ENCODE assay signal across 8 mouse cellular contexts in the genomic region with DNA sequence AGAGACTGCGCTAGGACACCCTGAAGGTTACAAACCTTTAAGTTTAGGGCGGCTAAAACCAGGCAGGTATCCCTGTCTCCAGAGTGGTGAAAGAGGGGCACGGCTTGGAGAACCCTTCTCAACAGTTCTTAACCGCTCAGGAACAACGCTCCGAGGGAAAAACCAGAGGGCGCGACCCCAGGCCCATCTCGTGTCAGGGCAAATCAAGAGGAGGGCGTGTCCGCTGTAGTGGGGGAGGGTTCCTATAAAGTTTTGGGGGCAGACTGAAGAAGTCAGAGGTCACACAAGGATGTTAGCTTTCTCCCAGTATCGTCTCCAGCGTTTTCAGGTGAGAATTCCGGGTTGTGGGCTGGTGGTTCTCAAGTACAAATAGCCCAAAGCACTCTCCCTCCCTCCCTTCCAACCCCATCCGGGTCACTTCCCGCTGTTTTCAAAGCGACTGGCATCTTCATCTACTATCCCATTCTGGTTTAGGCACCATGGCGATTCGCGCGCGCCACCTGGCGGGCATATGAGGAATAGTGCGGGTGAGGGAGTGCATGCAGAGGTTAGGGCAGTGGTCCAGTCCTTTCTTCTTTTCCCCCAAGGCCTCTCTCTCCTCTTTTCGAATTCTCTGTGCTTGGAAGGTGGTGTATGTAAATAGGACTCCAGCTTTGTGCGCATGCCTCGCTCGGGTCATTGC. TPM values are rescaled to one million over a fixed set of nuclear protein-coding genes. Genes with fewer than 3 reads are reported as not detected.
DNase-seq lines count a peak whose midpoint lies in the region; ATAC-seq and TF ChIP-seq lines count a peak whose summit lies in the region.

A gene (minus strand): TSS at position 489 of the 682 bp plus-strand sequence.

- H3K9ac ChIP-seq in forebrain, embryonic 12.5 days: peak within 1 kb of the TSS; percentile 21; the same call in 1 of the 2 replicates
- 0 out of 2 replicates have a peak within 1 kb of the TSS, but pooled peaks have one; percentile 23 for H3K9ac ChIP-seq in heart, postnatal 0 days (replicated peaks; ENCODE audit: low read depth, low read length)
- H3K9ac ChIP-seq in liver, embryonic 14.5 days (replicated peaks): no peak within 1 kb of the TSS; the same call in 1 of the 2 replicates
- H3K9ac ChIP-seq in neural tube, embryonic 11.5 days (ENCODE audit: low read length): no peak within 1 kb of the TSS
- H3K9ac ChIP-seq in stomach, embryonic 16.5 days (ENCODE audit: low read length): peak within 1 kb of the TSS; percentile 56

- no peaks in the 10 kb centered on the region for H3K9me3 ChIP-seq in E14TG2a.4 (ENCODE audit: low read length)
- H3K9me3 ChIP-seq in forebrain, embryonic 12.5 days: no peaks in the 10 kb centered on the region
- no peaks in the 10 kb centered on the region for H3K9me3 ChIP-seq in heart, postnatal 0 days (replicated peaks; ENCODE audit: control insufficient read depth, low read length)
- H3K9me3 ChIP-seq in liver, embryonic 14.5 days (ENCODE audit: control insufficient read depth, low read length): no peaks in the 10 kb centered on the region
- no peaks in the 10 kb centered on the region for H3K9me3 ChIP-seq in neural tube, embryonic 11.5 days (ENCODE audit: control insufficient read depth, low read length)
- H3K9me3 ChIP-seq in stomach, embryonic 16.5 days (replicated peaks; ENCODE audit: control insufficient read depth, low read length): no peaks in the 10 kb centered on the region

- H3K4me1 ChIP-seq in E14TG2a.4 (replicated peaks; ENCODE audit: low read depth, low read length): peaks cover 18% of the 10 kb centered on the region
- peaks cover 16% of the 10 kb centered on the region for H3K4me1 ChIP-seq in forebrain, embryonic 12.5 days
- peaks cover 3% of the 10 kb centered on the region; the same call in 1 of the 2 replicates for H3K4me1 ChIP-seq in heart, postnatal 0 days (ENCODE audit: control insufficient read depth, insufficient read depth)
- peaks cover 2 to 3% of the 10 kb centered on the region in 2 experiments; a peak in 1 of 4 replicates for H3K4me1 ChIP-seq in liver, embryonic 14.5 days (replicated peaks; ENCODE audit: control insufficient read depth in 2 of 2, insufficient read depth in 2 of 2, low read length in 1 of 2)
- peaks cover 4% of the 10 kb centered on the region; the same call in 1 of the 2 replicates for H3K4me1 ChIP-seq in neural tube, embryonic 11.5 days (ENCODE audit: control insufficient read depth, insufficient read depth, low read length)
- H3K4me1 ChIP-seq in stomach, embryonic 16.5 days (ENCODE audit: control insufficient read depth, insufficient read depth, low read length): 0 out of 2 replicates have a peak, but pooled peaks cover 3% of the 10 kb centered on the region

- DNase-seq in c-Kit-positive CD71-positive TER-119-positive erythroid progenitor cells, embryonic 14.5 days (ENCODE audit: low spot score): peak; percentile 66
- DNase-seq in heart, postnatal 0 days (ENCODE audit: low spot score): peak; percentile 71
- peak; percentile 82 to 86 for DNase-seq in kidney, postnatal 36 days
- peak; percentile 41 to 45 (median 45) for DNase-seq in liver, embryonic 14.5 days (ENCODE audit: low read depth in 3 of 3, low spot score in 3 of 3)
- DNase-seq in neural tube, embryonic 11.5 days (ENCODE audit: low spot score): peak; percentile 89

- 5% methylated on average over 28 of the region's 28 CpGs for WGBS in forebrain, embryonic 12.5 days
- 5% methylated on average over 28 of the region's 28 CpGs for WGBS in heart, postnatal 0 days
- 8% methylated on average over 28 of the region's 28 CpGs for WGBS in liver, embryonic 14.5 days (ENCODE audit: insufficient replicate concordance)
- 8% methylated on average over 28 of the region's 28 CpGs for WGBS in neural tube, embryonic 11.5 days
- 5% methylated on average over 28 of the region's 28 CpGs for WGBS in stomach, embryonic 16.5 days

- H3K4me2 ChIP-seq in forebrain, embryonic 12.5 days: peak within 1 kb of the TSS; percentile 51
- peak within 1 kb of the TSS; percentile 57 for H3K4me2 ChIP-seq in heart, postnatal 0 days (ENCODE audit: low read depth, low read length)
- peak within 1 kb of the TSS; percentile 53 for H3K4me2 ChIP-seq in liver, embryonic 14.5 days (ENCODE audit: low read depth)
- peak within 1 kb of the TSS; percentile 42 for H3K4me2 ChIP-seq in neural tube, embryonic 11.5 days (ENCODE audit: low read depth)
- peak within 1 kb of the TSS; percentile 60 for H3K4me2 ChIP-seq in stomach, embryonic 16.5 days (ENCODE audit: low read depth, low read length)

- no peaks in the 10 kb centered on the region for H3K27me3 ChIP-seq in E14TG2a.4 (ENCODE audit: insufficient read depth, low read length)
- no peaks in the 10 kb centered on the region for H3K27me3 ChIP-seq in forebrain, embryonic 12.5 days
- H3K27me3 ChIP-seq in heart, postnatal 0 days (ENCODE audit: control insufficient read depth, insufficient read depth, low read length): no peaks in the 10 kb centered on the region
- H3K27me3 ChIP-seq in liver, embryonic 14.5 days (ENCODE audit: control insufficient read depth, insufficient read depth, low read length): no peaks in the 10 kb centered on the region
- no peaks in the 10 kb centered on the region for H3K27me3 ChIP-seq in neural tube, embryonic 11.5 days (ENCODE audit: control insufficient read depth, insufficient read depth, low read length)
- no peaks in the 10 kb centered on the region for H3K27me3 ChIP-seq in stomach, embryonic 16.5 days (ENCODE audit: control insufficient read depth, insufficient read depth, low read length)

- H3K36me3 ChIP-seq in E14TG2a.4 (ENCODE audit: insufficient read depth, low read length): no peaks in the 10 kb centered on the region
- H3K36me3 ChIP-seq in forebrain, embryonic 12.5 days (replicated peaks): no peaks in the 10 kb centered on the region
- H3K36me3 ChIP-seq in heart, postnatal 0 days (replicated peaks; ENCODE audit: control insufficient read depth, insufficient read depth, low read length): no peaks in the 10 kb centered on the region
- H3K36me3 ChIP-seq in liver, embryonic 14.5 days (replicated peaks; ENCODE audit: control insufficient read depth, insufficient read depth, low read depth): no peaks in the 10 kb centered on the region
- no peaks in the 10 kb centered on the region for H3K36me3 ChIP-seq in neural tube, embryonic 11.5 days (ENCODE audit: control insufficient read depth, insufficient read depth, low read length)
- no peaks in the 10 kb centered on the region for H3K36me3 ChIP-seq in stomach, embryonic 16.5 days (ENCODE audit: control insufficient read depth, insufficient read depth, low read length)

- peak; percentile 86 for TF ChIP-seq CTCF in E14TG2a.4 (conservative IDR thresholded peaks at IDR 0.05; ENCODE audit: low read length)
- TF ChIP-seq CTCF in heart, postnatal 0 days (IDR thresholded peaks at IDR 0.05; ENCODE audit: low read depth): peak; percentile 99
- peak; percentile 99 for TF ChIP-seq CTCF in liver, embryonic 14.5 days (IDR thresholded peaks at IDR 0.05; ENCODE audit: low read depth)

- peak within 1 kb of the TSS; percentile 58 for H3K4me3 ChIP-seq in E14TG2a.4 (replicated peaks; ENCODE audit: low read length)
- peak within 1 kb of the TSS; percentile 21 for H3K4me3 ChIP-seq in forebrain, embryonic 12.5 days (replicated peaks)
- peak within 1 kb of the TSS; percentile 23 for H3K4me3 ChIP-seq in heart, postnatal 0 days (ENCODE audit: low read depth, low read length)
- peak within 1 kb of the TSS; percentile 6 to 31; a peak in 2 of 4 replicates for H3K4me3 ChIP-seq in liver, embryonic 14.5 days (ENCODE audit: insufficient read depth in 1 of 2, low read depth in 2 of 2, low read length in 2 of 2)
- H3K4me3 ChIP-seq in neural tube, embryonic 11.5 days (ENCODE audit: low read depth, low read length): peak within 1 kb of the TSS; percentile 20
- peak within 1 kb of the TSS; percentile 33 for H3K4me3 ChIP-seq in stomach, embryonic 16.5 days (replicated peaks; ENCODE audit: low read length)

- ATAC-seq in forebrain, embryonic 12.5 days (ENCODE audit: low FRiP score): peak; percentile 86
- peak; percentile 87 for ATAC-seq in heart, postnatal 0 days (ENCODE audit: insufficient read depth, low read depth)
- peak; percentile 64; the same call in 1 of the 2 replicates for ATAC-seq in liver, embryonic 14.5 days (ENCODE audit: insufficient read depth)
- ATAC-seq in neural tube, embryonic 11.5 days (ENCODE audit: insufficient read depth, low FRiP score, low TSS enrichment): peak; percentile 90
- peak; percentile 83 for ATAC-seq in stomach, embryonic 16.5 days (ENCODE audit: insufficient read depth, low FRiP score)

- H3K27ac ChIP-seq in forebrain, embryonic 12.5 days: no peak within 1 kb of the TSS
- H3K27ac ChIP-seq in heart, postnatal 0 days (ENCODE audit: low read depth): no peak within 1 kb of the TSS
- H3K27ac ChIP-seq in liver, embryonic 14.5 days: no peak within 1 kb of the TSS
- H3K27ac ChIP-seq in neural tube, embryonic 11.5 days (ENCODE audit: low read depth, low read length): no peak within 1 kb of the TSS
- H3K27ac ChIP-seq in stomach, embryonic 16.5 days (ENCODE audit: low read length): no peak within 1 kb of the TSS

- TF ChIP-seq EP300 in heart, postnatal 0 days (IDR thresholded peaks at IDR 0.05; ENCODE audit: low read depth): no peak
- TF ChIP-seq EP300 in liver, embryonic 14.5 days (IDR thresholded peaks at IDR 0.05; ENCODE audit: low read depth): no peak

RNA-seq across cellular contexts. Expression of the gene that starts here (rescaled TPM):
- not detected in 2 replicates for polyA plus RNA-seq in forebrain, embryonic 12.5 days (2016; fragmentation: Nextera tagmentation; extraction: Ambion mirVana)
- total RNA-seq in heart, postnatal 0 days (2014; rRNA removed; ENCODE audit: low replicate concordance): not detected in 2 replicates
- polyA plus RNA-seq in heart, postnatal 0 days (2015; fragmentation: Nextera tagmentation; extraction: Ambion mirVana): not detected in 2 replicates
- not detected in 2 replicates for polyA plus RNA-seq in liver, embryonic 14.5 days (2012; rRNA removed)
- polyA plus RNA-seq in liver, embryonic 14.5 days (2014; fragmentation: Nextera tagmentation; extraction: Ambion mirVana): not detected in 2 replicates
- not detected in 2 replicates for polyA plus RNA-seq in neural tube, embryonic 11.5 days (2014; fragmentation: Nextera tagmentation; extraction: Ambion mirVana)
- not detected in 2 replicates for polyA plus RNA-seq in stomach, embryonic 16.5 days (2015; fragmentation: Nextera tagmentation; extraction: Ambion mirVana)

Comparison
In these comparisons a context has a peak if more than half of its experiments do, and no peak if none do; other contexts are left out.
1. Peak in ATAC-seq, H3K4me3 ChIP-seq, H3K9ac ChIP-seq and H3K4me2 ChIP-seq in forebrain, embryonic 12.5 days; RNA of the gene not detected or under 1 TPM.
2. Peak in DNase-seq, ATAC-seq, H3K4me3 ChIP-seq, H3K9ac ChIP-seq and H3K4me2 ChIP-seq in heart, postnatal 0 days; RNA of the gene not detected or under 1 TPM.
3. Peak in DNase-seq, ATAC-seq, H3K4me3 ChIP-seq and H3K4me2 ChIP-seq in liver, embryonic 14.5 days; RNA of the gene not detected or under 1 TPM.
4. Peak in DNase-seq, ATAC-seq, H3K4me3 ChIP-seq and H3K4me2 ChIP-seq in neural tube, embryonic 11.5 days; RNA of the gene not detected or under 1 TPM.
5. Peak in ATAC-seq, H3K4me3 ChIP-seq, H3K9ac ChIP-seq and H3K4me2 ChIP-seq in stomach, embryonic 16.5 days; RNA of the gene not detected or under 1 TPM.